Mouse (Mus musculus) ZHBTc4 (cell line): ENCODE data around the gene Dclk1.
A peak's percentile ranks its signal among the peaks of the same experiment; 100 is the strongest.

Source experiments
- DNase-seq: peaks from one replicate; pipeline ENCODE4 v3.0.0-alpha.2; 2011; ENCODE audit warnings: low read depth, low spot score

The Dclk1 gene

DNA sequence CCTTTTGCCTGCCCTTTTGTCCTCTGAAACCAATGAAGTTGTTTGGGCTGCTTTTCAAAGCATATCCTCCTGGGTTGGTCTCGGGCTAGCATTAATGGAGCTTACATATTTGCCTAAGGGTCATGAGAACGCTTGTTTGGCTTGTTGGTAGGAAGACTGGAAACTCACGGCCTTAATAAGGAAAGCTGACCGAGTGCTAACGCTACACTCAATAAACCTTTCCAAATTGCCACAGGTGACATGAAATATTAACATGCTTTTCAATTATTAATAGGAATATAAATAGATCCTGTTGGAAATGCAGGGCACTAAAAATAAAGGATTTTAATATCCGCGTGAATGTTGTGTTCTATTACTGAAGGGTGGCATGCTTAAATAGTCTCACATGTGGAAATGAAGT is 257.1 kb downstream of the Dclk1 start:
- no peak for DNase-seq

GRCm38 (mm10) chr3:55510198-55510597 is 268.0 kb downstream of the Dclk1 start:
- no peak for DNase-seq

DNA sequence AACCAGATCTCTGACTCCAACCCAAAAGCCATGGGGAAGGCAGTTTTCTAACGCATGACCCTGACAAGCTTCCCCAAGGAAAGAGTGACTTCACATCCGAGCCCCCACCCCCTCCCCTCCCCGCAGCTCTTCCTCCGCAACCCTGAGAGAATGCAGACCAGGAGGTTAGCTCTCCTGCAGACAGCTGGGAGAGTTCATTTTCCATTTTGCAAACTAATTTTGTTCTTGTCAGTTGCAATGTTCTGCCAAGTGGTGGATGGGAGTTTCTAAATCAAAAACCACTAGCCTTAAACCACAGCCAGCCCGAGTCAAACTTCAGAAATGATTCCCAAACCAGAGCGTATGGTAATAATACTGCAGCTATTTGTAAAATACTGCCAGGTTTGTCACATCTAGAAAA is 269.5 kb downstream of the Dclk1 start:
- no peak for DNase-seq

GRCm38 (mm10) chr3:55515966-55516365 is 273.8 kb downstream of the Dclk1 start:
- no peak for DNase-seq

DNA sequence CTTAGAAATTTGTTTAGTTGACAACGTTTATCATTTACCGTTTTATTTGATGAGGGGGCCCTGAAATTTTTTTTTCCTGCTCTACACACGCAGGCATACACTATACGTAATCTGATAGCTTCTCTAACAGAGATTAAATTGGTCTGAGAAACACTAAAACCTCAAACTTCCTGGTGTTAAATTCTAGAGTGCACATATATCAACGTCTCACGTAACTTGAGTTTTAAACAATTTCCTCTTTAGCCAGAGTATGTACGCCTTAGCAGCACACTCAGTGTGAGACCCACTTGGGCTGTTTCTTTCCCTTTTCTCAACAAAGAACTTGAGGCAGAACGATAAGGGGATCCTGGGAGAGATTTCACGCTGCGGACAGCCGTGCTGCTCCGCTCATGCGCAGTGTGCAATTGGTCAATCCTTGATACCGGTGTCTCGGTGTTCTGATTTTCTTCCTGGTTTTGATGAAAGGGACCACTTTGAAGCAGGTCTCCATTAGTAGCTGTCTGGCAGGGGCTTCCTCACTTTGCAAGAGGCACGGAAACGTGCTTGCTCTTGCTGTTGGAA is 275.4 kb downstream of the Dclk1 start:
- no peak for DNase-seq

- DNase-seq = peak; percentile 59
Measured at GRCm38 (mm10) chr3:55520240-55521180, 278.3 kb downstream of the Dclk1 start.

GRCm38 (mm10) chr3:55521776-55522175 is 279.6 kb downstream of the Dclk1 start:
- DNase-seq = no peak

- no peak for DNase-seq
Measured at GRCm38 (mm10) chr3:55523224-55523623, 281.1 kb downstream of the Dclk1 start.

- no peak for DNase-seq
Measured at GRCm38 (mm10) chr3:55523735-55524477, 281.7 kb downstream of the Dclk1 start.

- no peak for DNase-seq
Measured at GRCm38 (mm10) chr3:55524491-55525195, 282.5 kb downstream of the Dclk1 start.

GRCm38 (mm10) chr3:55526470-55526869 is 284.3 kb downstream of the Dclk1 start:
- DNase-seq = no peak

DNA sequence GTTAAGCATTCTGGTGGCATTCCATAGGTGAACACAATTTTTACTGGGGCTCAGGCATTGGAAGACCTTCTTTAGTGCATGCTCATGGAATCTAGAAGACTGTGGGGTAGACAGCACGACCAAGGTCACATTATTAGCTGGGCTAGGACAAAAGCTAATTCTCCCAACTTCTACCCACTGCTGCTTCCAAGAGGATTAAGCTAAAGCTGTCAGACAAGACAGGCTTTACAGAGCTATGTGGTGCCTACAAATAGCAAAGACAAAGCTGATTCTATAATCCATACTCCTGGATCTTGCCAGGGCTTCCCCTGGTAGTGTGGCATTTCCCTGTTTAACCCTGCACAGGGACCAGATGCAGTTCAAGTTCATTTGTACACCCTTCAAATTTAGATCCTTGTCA is 285.4 kb downstream of the Dclk1 start:
- DNase-seq = no peak

DNA sequence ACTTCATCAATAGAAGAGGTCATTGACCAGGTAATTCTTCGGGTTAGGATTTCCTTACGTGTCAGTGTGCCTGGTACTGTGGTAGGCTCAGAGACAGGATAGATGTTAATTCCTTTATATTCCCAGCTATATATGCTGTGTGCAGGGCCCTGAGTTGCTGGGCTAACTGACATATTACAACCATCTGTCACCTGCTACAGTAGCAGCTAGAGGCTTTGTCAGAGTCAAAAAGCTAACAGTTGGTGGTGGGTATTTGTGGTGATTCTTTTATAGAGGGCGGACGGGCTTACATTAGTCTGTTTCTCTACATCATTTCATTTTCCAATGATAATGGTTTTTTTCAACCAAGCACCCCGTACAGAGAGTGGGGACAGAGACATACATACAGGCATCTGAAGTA is 285.8 kb downstream of the Dclk1 start:
- DNase-seq = no peak

GRCm38 (mm10) chr3:55529414-55529813 is 287.2 kb downstream of the Dclk1 start:
- no peak for DNase-seq

DNA sequence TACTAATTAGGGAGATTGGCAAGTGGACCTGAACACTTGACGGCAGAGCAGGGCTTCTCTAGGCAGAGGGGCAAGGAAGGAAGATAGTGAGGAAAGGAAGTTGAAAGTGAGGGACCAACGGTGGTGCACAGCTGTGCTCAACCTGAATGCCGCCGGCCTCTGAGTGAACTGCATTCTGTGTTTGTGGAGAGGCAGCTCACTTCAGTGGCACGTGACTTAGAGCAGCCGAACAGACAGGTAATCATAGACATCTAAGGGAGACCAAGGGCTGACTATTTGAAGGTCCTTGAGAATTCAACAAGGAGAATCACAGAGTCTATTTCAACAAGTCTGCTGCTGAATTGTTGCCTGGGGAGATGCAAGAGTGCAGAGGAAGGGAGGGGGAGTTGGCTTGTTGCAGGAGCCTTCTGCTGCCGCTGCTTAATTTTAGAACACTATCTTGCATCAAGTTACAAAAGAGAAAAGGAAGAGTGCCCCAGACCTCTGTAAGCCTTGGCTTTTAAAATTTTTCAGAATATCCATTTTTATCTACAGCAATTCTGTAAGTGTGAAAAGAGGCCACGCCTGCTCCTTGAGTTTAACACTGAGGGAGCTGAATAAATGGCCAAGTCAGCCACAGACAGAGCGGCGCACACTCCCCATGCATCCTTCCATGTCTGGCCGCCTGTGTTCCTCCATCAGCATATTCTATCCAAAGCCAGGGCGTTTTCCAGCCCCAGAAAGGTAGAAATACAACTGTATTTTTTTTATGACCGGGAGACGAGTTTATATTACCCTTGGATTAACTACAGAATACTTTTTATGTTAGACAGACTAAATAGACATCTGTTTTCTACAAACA is 289.3 kb downstream of the Dclk1 start:
- DNase-seq = no peak

DNA sequence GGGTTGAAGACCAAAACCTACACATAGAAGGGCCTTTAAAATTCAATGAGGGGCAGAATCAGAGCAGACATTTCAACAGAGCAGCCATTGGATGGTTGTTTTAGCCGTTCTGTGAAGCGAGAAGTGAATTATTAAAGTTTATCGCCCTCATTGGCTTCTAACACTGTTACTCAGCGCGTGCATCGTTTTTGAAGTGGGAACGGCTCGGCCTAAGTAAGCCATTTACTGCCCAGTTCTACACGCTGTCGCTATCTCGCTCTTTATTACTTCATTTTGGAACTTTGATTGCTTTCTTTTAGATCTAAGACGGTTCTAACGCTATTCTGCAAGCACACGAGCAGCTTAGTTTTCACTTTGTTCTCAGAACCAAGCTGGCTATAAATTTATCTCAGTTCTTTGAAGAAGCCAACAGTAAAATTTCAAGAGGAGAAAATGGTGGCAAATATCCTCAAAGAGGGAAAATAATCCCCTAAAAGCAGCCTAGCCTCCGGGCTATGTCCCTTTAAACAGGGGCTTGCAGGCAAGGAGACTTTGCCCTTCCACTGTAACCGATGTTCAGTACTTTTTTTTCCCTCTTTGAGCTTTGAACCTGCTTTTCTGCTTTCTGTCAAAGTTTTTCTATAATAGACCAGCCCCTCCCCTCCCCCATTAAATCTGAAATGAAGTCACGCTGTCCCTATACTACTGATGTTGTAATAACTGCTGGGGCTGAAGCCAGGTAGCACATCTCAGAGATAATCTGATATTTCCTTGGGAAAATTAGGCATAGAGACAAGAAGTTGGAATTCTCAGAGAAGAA is 290.2 kb downstream of the Dclk1 start:
- DNase-seq = no peak

DNA sequence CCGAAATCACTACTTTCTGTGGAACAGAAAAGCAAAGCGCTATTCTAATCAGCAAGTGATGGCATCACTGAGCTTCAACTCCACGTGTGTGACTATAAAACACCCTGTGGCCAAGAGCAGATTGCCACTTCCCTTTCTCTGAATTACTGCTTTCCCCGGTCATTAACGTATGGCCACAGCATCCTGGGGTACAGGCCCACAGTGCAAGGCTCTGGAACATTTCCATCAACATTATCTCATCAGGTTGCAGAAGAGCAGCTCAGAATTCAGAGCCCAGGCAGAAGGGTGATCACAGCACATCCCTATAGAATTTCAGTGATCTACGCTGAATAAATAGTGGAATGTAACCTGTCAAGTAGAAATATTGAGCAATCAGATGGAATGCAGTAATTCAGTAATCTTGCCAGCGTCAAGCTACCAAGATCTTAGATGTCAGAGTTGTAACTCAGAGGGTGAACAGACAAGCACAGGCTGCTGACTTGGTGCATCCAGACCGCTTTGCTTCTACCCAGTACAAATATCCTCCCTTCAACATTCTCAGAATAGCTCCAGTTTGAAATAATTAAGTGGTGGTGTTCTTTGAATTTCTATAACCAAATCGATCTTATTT is 293.5 kb downstream of the Dclk1 start:
- no peak for DNase-seq

DNA sequence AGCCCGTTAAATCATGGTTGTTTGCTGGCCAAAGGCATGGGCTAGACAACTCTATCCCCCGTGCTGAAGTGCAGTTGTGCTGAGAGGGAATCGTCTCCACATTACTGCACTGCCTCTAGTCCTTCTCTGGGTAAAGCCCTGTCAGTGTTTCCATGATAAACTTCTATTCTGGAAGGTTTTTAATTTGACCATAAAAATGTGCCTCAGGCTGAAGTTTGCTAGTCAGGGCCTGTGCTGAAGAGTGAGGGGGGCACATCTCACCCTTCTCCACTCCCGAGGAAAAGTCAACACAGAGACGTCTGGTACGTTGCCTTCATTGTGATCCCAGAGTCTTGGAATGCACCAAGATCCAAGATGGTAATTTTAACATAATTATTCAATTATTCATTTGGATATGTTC is 294.7 kb downstream of the Dclk1 start:
- DNase-seq = no peak

DNA sequence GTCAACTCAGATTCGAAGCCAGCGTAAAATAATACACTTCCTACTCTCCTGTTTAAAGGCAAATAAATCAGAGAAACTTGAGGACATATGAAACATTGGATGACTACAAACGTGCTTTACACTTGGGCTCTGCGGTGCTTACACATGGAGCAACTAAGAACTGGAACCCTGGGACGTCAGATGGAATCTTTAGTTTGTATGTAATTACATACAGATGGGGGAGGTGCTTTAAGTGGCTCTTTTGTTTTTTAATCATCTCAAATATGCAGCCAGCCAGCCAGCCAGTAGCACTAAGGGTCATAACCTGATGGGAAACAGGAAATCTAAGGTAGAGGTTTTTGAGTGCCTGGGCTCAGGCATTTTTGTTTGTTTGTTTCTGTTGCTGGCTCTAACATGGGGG is 295.6 kb downstream of the Dclk1 start:
- DNase-seq = no peak

DNA sequence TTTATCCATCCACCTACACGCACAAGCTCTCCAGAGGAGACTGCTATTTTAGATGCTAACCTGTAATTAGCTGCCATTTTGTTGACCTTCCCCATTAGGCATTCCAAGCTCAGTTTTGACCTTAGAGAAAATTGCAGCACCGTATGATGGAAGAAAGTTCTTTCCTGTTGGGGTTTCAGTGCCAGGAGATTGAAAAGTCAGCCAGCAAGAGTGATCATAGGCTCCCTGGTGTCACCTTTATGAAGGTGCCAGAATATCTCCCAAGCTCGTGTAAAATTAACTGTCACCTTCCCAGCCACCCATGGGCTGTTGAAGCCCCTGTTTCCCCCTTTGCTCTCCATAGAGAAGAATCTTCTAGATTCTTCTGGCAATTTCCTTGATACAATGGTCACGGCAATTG is 297.2 kb downstream of the Dclk1 start:
- DNase-seq = no peak
